In genomic region chr4:141559131-141559897, GRCm38 (mm10) we compare ENCODE assay signal across 8 mouse cellular contexts. TPM values are rescaled to one million over a fixed set of nuclear protein-coding genes. Genes with fewer than 3 reads are reported as not detected.
DNase-seq lines count a peak whose midpoint lies in the region; ATAC-seq and TF ChIP-seq lines count a peak whose summit lies in the region.

No protein-coding gene starts in this region.

- H3K9me3 ChIP-seq in embryonic facial prominence, embryonic 11.5 days (replicated peaks; ENCODE audit: control insufficient read depth, low read length), result no peaks in the 10 kb centered on the region
- H3K9me3 ChIP-seq in intestine, postnatal 0 days (ENCODE audit: control insufficient read depth), result no peaks in the 10 kb centered on the region
- H3K9me3 ChIP-seq in midbrain, embryonic 10.5 days (replicated peaks), result no peaks in the 10 kb centered on the region

- TF ChIP-seq CTCF in intestine, postnatal 0 days (IDR thresholded peaks at IDR 0.05; ENCODE audit: low read depth), result no peak

- peak; percentile 69 to 80 for DNase-seq in urinary bladder, adult 18-20 months (ENCODE audit: low spot score in 2 of 2)
- DNase-seq in urinary bladder, postnatal 10 days (ENCODE audit: low spot score), result no peak
- DNase-seq in embryonic facial prominence, embryonic 11.5 days (ENCODE audit: low spot score), result peak; percentile 78
- peak; percentile 58 for DNase-seq in left cerebral cortex, postnatal 4 days
- peak; percentile 70 for DNase-seq in midbrain, embryonic 10.5 days (ENCODE audit: low spot score)
- DNase-seq in skeletal muscle tissue, adult 2 months (ENCODE audit: low read depth, low spot score), result peak; percentile 92

- H3K9ac ChIP-seq in embryonic facial prominence, embryonic 11.5 days (replicated peaks; ENCODE audit: low read length), result peak overlapping the region; percentile 44
- peak overlapping the region; percentile 41 for H3K9ac ChIP-seq in intestine, postnatal 0 days (ENCODE audit: low read depth, low read length)

- H3K4me1 ChIP-seq in embryonic facial prominence, embryonic 11.5 days (ENCODE audit: control insufficient read depth, insufficient read depth, low read length), result no peaks in the 10 kb centered on the region
- no peaks in the 10 kb centered on the region for H3K4me1 ChIP-seq in intestine, postnatal 0 days (replicated peaks; ENCODE audit: control insufficient read depth, insufficient read depth, low read length)
- peaks cover 19% of the 10 kb centered on the region for H3K4me1 ChIP-seq in midbrain, embryonic 10.5 days

- no peaks in the 10 kb centered on the region for H3K27me3 ChIP-seq in embryonic facial prominence, embryonic 11.5 days (ENCODE audit: control insufficient read depth, insufficient read depth, low read length)
- no peaks in the 10 kb centered on the region for H3K27me3 ChIP-seq in intestine, postnatal 0 days (replicated peaks; ENCODE audit: control insufficient read depth, insufficient read depth, low read length)
- H3K27me3 ChIP-seq in midbrain, embryonic 10.5 days (ENCODE audit: low read depth, poor library complexity, severe bottlenecking), result peaks cover 14% of the 10 kb centered on the region

- no peaks in the 10 kb centered on the region for H3K36me3 ChIP-seq in embryonic facial prominence, embryonic 11.5 days (replicated peaks; ENCODE audit: control insufficient read depth, insufficient read depth, low read depth, low read length)
- no peaks in the 10 kb centered on the region for H3K36me3 ChIP-seq in intestine, postnatal 0 days (ENCODE audit: control insufficient read depth, insufficient read depth)
- H3K36me3 ChIP-seq in midbrain, embryonic 10.5 days, result no peaks in the 10 kb centered on the region

- H3K4me2 ChIP-seq in embryonic facial prominence, embryonic 11.5 days (ENCODE audit: low read depth, low read length), result peak overlapping the region; percentile 72
- H3K4me2 ChIP-seq in intestine, postnatal 0 days (replicated peaks; ENCODE audit: low read depth), result peak overlapping the region; percentile 80

- ATAC-seq in embryonic facial prominence, embryonic 11.5 days (replicated peaks; ENCODE audit: insufficient number of reproducible peaks, low FRiP score, low TSS enrichment, low read depth), result peak; percentile 52
- peak; percentile 81 for ATAC-seq in granulocyte monocyte progenitor cell, adult 5-6 weeks (replicated peaks; ENCODE audit: poor library complexity, severe bottlenecking)
- peak; percentile 79 for ATAC-seq in intestine, postnatal 0 days

- H3K27ac ChIP-seq in embryonic facial prominence, embryonic 11.5 days (replicated peaks; ENCODE audit: low read depth, low read length), result peak overlapping the region; percentile 63
- peak overlapping the region; percentile 98 for H3K27ac ChIP-seq in intestine, postnatal 0 days (ENCODE audit: low read depth, low read length)
- H3K27ac ChIP-seq in midbrain, embryonic 10.5 days (replicated peaks), result peak overlapping the region; percentile 78

- H3K4me3 ChIP-seq in embryonic facial prominence, embryonic 11.5 days (ENCODE audit: low read depth, low read length), result peak overlapping the region; percentile 38
- H3K4me3 ChIP-seq in intestine, postnatal 0 days (ENCODE audit: low read depth, low read length), result peak overlapping the region; percentile 30
- H3K4me3 ChIP-seq in midbrain, embryonic 10.5 days, result peak overlapping the region; percentile 59

- intact Hi-C loops in left cerebral cortex, postnatal 4 days (cut with DNase I), result no loop called here

- WGBS in embryonic facial prominence, embryonic 11.5 days, result under 1% methylated on average over 30 of the region's 30 CpGs
- WGBS in intestine, postnatal 0 days, result 1% methylated on average over 30 of the region's 30 CpGs
- WGBS in midbrain, embryonic 10.5 days, result under 1% methylated on average over 30 of the region's 30 CpGs

RNA-seq across cellular contexts. Expression of gene Spen, which starts 20.9 kb away (rescaled TPM):
- 11.0 and 13.7 TPM in 2 replicates for polyA plus RNA-seq in embryonic facial prominence, embryonic 11.5 days (2014; fragmentation: Nextera tagmentation; extraction: Ambion mirVana)
- total RNA-seq in granulocyte monocyte progenitor cell, adult 5-6 weeks (2014; fragmentation: Nextera tagmentation), result 37.8 TPM in 2 replicates
- total RNA-seq in granulocyte monocyte progenitor cell, adult 5-6 weeks (2017), result 21.4 and 25.5 TPM in 2 replicates
- polyA plus RNA-seq in intestine, postnatal 0 days (2015; fragmentation: Nextera tagmentation; extraction: Ambion mirVana), result 3.2 and 4.0 TPM in 2 replicates
- 10 to 100 TPM; 80.6 to 86.1 TPM for total RNA-seq in left cerebral cortex, postnatal 4 days (2021)
- 12.3 and 14.8 TPM in 2 replicates for polyA plus RNA-seq in midbrain, embryonic 10.5 days (2016; fragmentation: Nextera tagmentation; extraction: Ambion mirVana)

RNA-seq across cellular contexts. Expression of gene Fblim1, which starts 46.6 kb away (rescaled TPM):
- polyA plus RNA-seq in embryonic facial prominence, embryonic 11.5 days (2014; fragmentation: Nextera tagmentation; extraction: Ambion mirVana), result 59.3 and 61.3 TPM in 2 replicates
- 0.11 and 0.36 TPM in 2 replicates for total RNA-seq in granulocyte monocyte progenitor cell, adult 5-6 weeks (2014; fragmentation: Nextera tagmentation)
- not detected in 2 replicates for total RNA-seq in granulocyte monocyte progenitor cell, adult 5-6 weeks (2017)
- 52.8 and 59.2 TPM in 2 replicates for polyA plus RNA-seq in intestine, postnatal 0 days (2015; fragmentation: Nextera tagmentation; extraction: Ambion mirVana)
- total RNA-seq in left cerebral cortex, postnatal 4 days (2021), result 10 to 100 TPM; 19.8 to 23.8 TPM
- 24.5 and 27.5 TPM in 2 replicates for polyA plus RNA-seq in midbrain, embryonic 10.5 days (2016; fragmentation: Nextera tagmentation; extraction: Ambion mirVana)

RNA-seq across cellular contexts. Expression of gene Tmem82, which starts 59.1 kb away (rescaled TPM):
- polyA plus RNA-seq in embryonic facial prominence, embryonic 11.5 days (2014; fragmentation: Nextera tagmentation; extraction: Ambion mirVana), result 0.17 and 0.42 TPM in 2 replicates
- total RNA-seq in granulocyte monocyte progenitor cell, adult 5-6 weeks (2014; fragmentation: Nextera tagmentation), result 1.7 and 3.8 TPM in 2 replicates
- total RNA-seq in granulocyte monocyte progenitor cell, adult 5-6 weeks (2017), result 0.72 TPM in 1 of 2 replicates, not detected in the other
- polyA plus RNA-seq in intestine, postnatal 0 days (2015; fragmentation: Nextera tagmentation; extraction: Ambion mirVana), result 42.0 and 45.7 TPM in 2 replicates
- total RNA-seq in left cerebral cortex, postnatal 4 days (2021), result under 1 TPM; 0.38 to 0.46 TPM
- polyA plus RNA-seq in midbrain, embryonic 10.5 days (2016; fragmentation: Nextera tagmentation; extraction: Ambion mirVana), result 0.98 and 1.3 TPM in 2 replicates

Comparison
In these comparisons a context has a peak if more than half of its experiments do, and no peak if none do; other contexts are left out.
1. RNA of gene Tmem82, which starts 59.1 kb away (polyA plus RNA-seq): 42.0 to 45.7 TPM in intestine, postnatal 0 days; 0.98 to 1.3 TPM in midbrain, embryonic 10.5 days and 0.17 to 0.42 TPM in embryonic facial prominence, embryonic 11.5 days; every median in the first group is over 10 times any median in the second.
2. Peak in every context shown above with its lines, with median percentiles within 50 percentile points of each other: ATAC-seq, H3K27ac ChIP-seq and H3K4me3 ChIP-seq.